7 mouse cellular contexts compared by ENCODE assay signal in the genomic region with DNA sequence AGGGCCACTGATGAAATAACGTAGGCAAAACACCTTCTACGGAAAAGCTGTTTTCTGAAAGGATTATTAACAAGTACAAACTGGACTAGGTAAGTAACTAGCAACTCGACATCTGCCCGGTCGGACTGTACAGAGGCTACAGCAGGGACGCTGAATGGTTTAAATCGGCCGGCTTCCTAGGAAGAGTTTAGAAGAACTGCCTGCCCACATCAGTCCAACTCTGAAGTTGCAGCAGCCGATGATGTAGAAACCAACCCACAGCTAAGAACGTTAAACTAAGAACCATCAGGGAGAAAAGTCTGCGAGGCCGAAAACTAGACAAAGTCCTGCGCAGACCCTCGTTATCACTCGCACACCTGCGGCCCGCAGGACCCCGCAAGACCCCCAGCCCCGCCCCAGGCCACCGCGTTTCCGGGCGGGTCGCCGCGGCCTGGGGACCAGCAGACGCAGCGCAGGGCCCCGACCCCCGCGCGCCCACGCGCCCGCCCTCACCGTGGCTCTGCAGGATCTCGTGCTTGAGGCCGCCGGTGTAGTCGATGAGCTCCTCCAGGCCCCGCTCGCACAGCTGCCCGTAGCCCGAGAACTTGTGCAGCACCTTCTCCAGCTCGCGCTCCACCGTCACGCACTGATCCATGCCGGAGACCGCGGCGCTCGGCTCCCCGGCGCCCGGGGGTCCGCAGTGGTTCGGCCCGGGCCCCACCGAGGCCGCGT. TPM values are rescaled to one million over a fixed set of nuclear protein-coding genes. Genes with fewer than 3 reads are reported as not detected.
A peak's percentile ranks its signal among the peaks of the same experiment; 100 is the strongest.
DNase-seq lines count a peak whose midpoint lies in the region; ATAC-seq and TF ChIP-seq lines count a peak whose summit lies in the region.

No protein-coding gene starts in this region.

- peak overlapping the region; percentile 94 for H3K9ac ChIP-seq in hindbrain, postnatal 0 days (replicated peaks; ENCODE audit: low read length)
- H3K9ac ChIP-seq in midbrain, embryonic 12.5 days (replicated peaks), result peak overlapping the region; percentile 95

- H3K4me2 ChIP-seq in hindbrain, postnatal 0 days (ENCODE audit: low read depth, low read length), result peak overlapping the region; percentile 80
- H3K4me2 ChIP-seq in midbrain, embryonic 12.5 days (replicated peaks), result peak overlapping the region; percentile 75

- intact Hi-C loops in left cerebral cortex, postnatal 36 days (cut with DNase I), result loop anchor here (1.0 to 10.0 kb wide), 3 partner anchors 54 to 365 kb away; a partner anchor contains a TSS

- no peak for TF ChIP-seq CTCF in Patski (IDR thresholded peaks at IDR 0.05)
- TF ChIP-seq CTCF in hindbrain, postnatal 0 days (IDR thresholded peaks at IDR 0.05; ENCODE audit: low read depth), result no peak

- H3K27ac ChIP-seq in hindbrain, postnatal 0 days, result peak overlapping the region; percentile 99
- peak overlapping the region; percentile 96 for H3K27ac ChIP-seq in midbrain, embryonic 12.5 days (replicated peaks)

- peak; percentile 13 for ATAC-seq in Patski
- peak; percentile 17; the same call in 1 of the 2 replicates for ATAC-seq in cerebellum, adult (ENCODE audit: insufficient number of reproducible peaks, low FRiP score, low TSS enrichment)
- ATAC-seq in hindbrain, postnatal 0 days, result no peak; the same call in 1 of the 2 replicates
- ATAC-seq in midbrain, embryonic 12.5 days (ENCODE audit: low FRiP score, low read depth), result peak; percentile 41

- under 1% methylated on average over 62 of the region's 62 CpGs for WGBS in hindbrain, postnatal 0 days
- WGBS in midbrain, embryonic 12.5 days, result under 1% methylated on average over 57 of the region's 62 CpGs

- CTCF ChIA-PET in Patski (lab: Charles Lee), result interaction anchor here (1.0 kb wide), 1 partner anchor 17 kb away, joined by 4 read pairs; no protein-coding TSS in a partner anchor

- H3K4me3 ChIP-seq in hindbrain, postnatal 0 days (ENCODE audit: low read length), result peak overlapping the region; percentile 94
- H3K4me3 ChIP-seq in midbrain, embryonic 12.5 days, result peak overlapping the region; percentile 98

- no peaks in the 10 kb centered on the region for H3K9me3 ChIP-seq in hindbrain, postnatal 0 days (ENCODE audit: low read length)
- H3K9me3 ChIP-seq in midbrain, embryonic 12.5 days, result no peaks in the 10 kb centered on the region

- in situ Hi-C loops in Patski (cut with MboI; ENCODE audit: low pct_unique_long_range_greater_than_20kb), result loop anchor here (25.0 kb wide), 1 partner anchor 373 kb away; no protein-coding TSS in a partner anchor

- POLR2A ChIA-PET in Patski (lab: Charles Lee), result interaction anchor here (1.3 kb wide), 1 partner anchor 54 kb away, joined by 3 read pairs; a partner anchor contains a TSS

- H3K36me3 ChIP-seq in hindbrain, postnatal 0 days (ENCODE audit: insufficient read depth, low read length), result no peaks in the 10 kb centered on the region
- H3K36me3 ChIP-seq in midbrain, embryonic 12.5 days, result no peaks in the 10 kb centered on the region
- no peaks in the 10 kb centered on the region for H3K36me3 ChIP-seq in splenic B cell, adult 2 months (ENCODE audit: control insufficient read depth, insufficient read depth, low read length, poor library complexity, severe bottlenecking)

- no peak for DNase-seq in Patski (ENCODE audit: low read depth, low spot score)
- peak; percentile 32 to 46 for DNase-seq in frontal cortex, adult 2 months (ENCODE audit: extremely low spot score in 1 of 2, low spot score in 1 of 2)
- no peak for DNase-seq in hindbrain, postnatal 0 days (ENCODE audit: low spot score)
- DNase-seq in left cerebral cortex, postnatal 36 days (ENCODE audit: low spot score in 2 of 2), result peak; percentile 65 to 69
- peak; percentile 23 for DNase-seq in splenic B cell, adult 2 months (ENCODE audit: low read depth, low spot score)

- H3K27me3 ChIP-seq in Patski, result no peaks in the 10 kb centered on the region
- no peaks in the 10 kb centered on the region for H3K27me3 ChIP-seq in hindbrain, postnatal 0 days (ENCODE audit: insufficient read depth, low read length)
- H3K27me3 ChIP-seq in midbrain, embryonic 12.5 days, result no peaks in the 10 kb centered on the region
- no peaks in the 10 kb centered on the region for H3K27me3 ChIP-seq in splenic B cell, adult 2 months (ENCODE audit: control insufficient read depth, insufficient read depth, low read length, poor library complexity, severe bottlenecking)

- H3K4me1 ChIP-seq in hindbrain, postnatal 0 days (ENCODE audit: insufficient read depth, low read length), result peaks cover 9% of the 10 kb centered on the region
- H3K4me1 ChIP-seq in midbrain, embryonic 12.5 days, result peaks cover 29% of the 10 kb centered on the region

RNA-seq across cellular contexts. Expression of a gene that starts 0.8 kb away (rescaled TPM):
- polyA plus RNA-seq in Patski (2021), result 49.4 TPM
- polyA plus RNA-seq in frontal cortex, adult 2 months (2012; rRNA removed), result 67.5 and 67.8 TPM in 2 replicates
- total RNA-seq in hindbrain, postnatal 0 days (2014; rRNA removed), result 44.9 and 46.1 TPM in 2 replicates
- polyA plus RNA-seq in hindbrain, postnatal 0 days (2015; fragmentation: Nextera tagmentation; extraction: Ambion mirVana), result 8.6 TPM in 2 replicates
- 10 to 100 TPM; 91.4 to 98.7 TPM for total RNA-seq in left cerebral cortex, postnatal 36 days (2021)
- 15.2 and 17.3 TPM in 2 replicates for polyA plus RNA-seq in midbrain, embryonic 12.5 days (2016; fragmentation: Nextera tagmentation; extraction: Ambion mirVana)

RNA-seq across cellular contexts. Expression of a gene that starts 54.0 kb away (rescaled TPM):
- 31.3 TPM for polyA plus RNA-seq in Patski (2021)
- polyA plus RNA-seq in frontal cortex, adult 2 months (2012; rRNA removed), result 33.2 and 34.8 TPM in 2 replicates
- 27.9 and 30.4 TPM in 2 replicates for total RNA-seq in hindbrain, postnatal 0 days (2014; rRNA removed)
- 23.2 and 25.5 TPM in 2 replicates for polyA plus RNA-seq in hindbrain, postnatal 0 days (2015; fragmentation: Nextera tagmentation; extraction: Ambion mirVana)
- total RNA-seq in left cerebral cortex, postnatal 36 days (2021), result 10 to 100 TPM; 51.0 to 51.4 TPM
- 25.0 and 27.4 TPM in 2 replicates for polyA plus RNA-seq in midbrain, embryonic 12.5 days (2016; fragmentation: Nextera tagmentation; extraction: Ambion mirVana)

Comparison
In these comparisons a context has a peak if more than half of its experiments do, and no peak if none do; other contexts are left out.
1. DNase-seq: peak in frontal cortex, adult 2 months (2 of 2), left cerebral cortex, postnatal 36 days (2 of 2) and splenic B cell, adult 2 months (single experiment); none in Patski (single experiment) and hindbrain, postnatal 0 days (single experiment).